Mouse (Mus musculus) midbrain, embryonic 15.5 days (tissue): ENCODE measurements around the gene Gcnt7. TPM values are rescaled to one million over a fixed set of nuclear protein-coding genes. Genes with fewer than 3 reads are reported as not detected.

Experiments used
- ATAC-seq: fragments of 200-750 bp; cut with Nextera tagmentation; replicated peaks from 2 replicates; pipeline ENCODE4 v1.8.0; 2017; ENCODE audit warnings: moderate TSS enrichment
- H3K27ac ChIP-seq: fragments of 300-500 bp; sonication (generic); 2 replicates; pipeline ENCODE4 v1.5.1; 2015; ENCODE audit warnings: mild to moderate bottlenecking, inconsistent platforms
- H3K27me3 ChIP-seq: fragments of 300-500 bp; sonication (generic); replicated peaks from 2 replicates; pipeline ENCODE4 v1.6.1; 2015; ENCODE audit warnings: inconsistent platforms
- H3K36me3 ChIP-seq: fragments of 300-500 bp; sonication (generic); replicated peaks from 2 replicates; pipeline ENCODE4 v1.6.1; 2015; ENCODE audit warnings: inconsistent platforms
- H3K4me1 ChIP-seq: fragments of 300-500 bp; sonication (generic); 2 replicates; pipeline ENCODE4 v1.6.1; 2015; ENCODE audit warnings: inconsistent platforms
- H3K4me2 ChIP-seq: fragments of 300-500 bp; sonication (generic); 2 replicates; pipeline ENCODE4 v1.6.1; 2015; ENCODE audit warnings: inconsistent platforms, mild to moderate bottlenecking, moderate library complexity
- H3K4me3 ChIP-seq: fragments of 300-500 bp; sonication (generic); 2 replicates; pipeline ENCODE4 v1.5.1; 2015; ENCODE audit warnings: mild to moderate bottlenecking, inconsistent platforms
- H3K9ac ChIP-seq: fragments of 300-500 bp; sonication (generic); 2 replicates; pipeline ENCODE4 v1.6.1; 2015; ENCODE audit warnings: mild to moderate bottlenecking, inconsistent platforms
- H3K9me3 ChIP-seq: fragments of 300-500 bp; sonication (generic); 2 replicates; pipeline ENCODE4 v1.6.1; 2016; ENCODE audit warnings: inconsistent platforms
- WGBS: fragments of 180-500 bp; shearing (Covaris S2); methylation state at CpG from one replicate; pipeline ENCODE4 v1.1.7; 2015; ENCODE audit warnings: mixed read lengths; 5-methylcytosine and 5-hydroxymethylcytosine counted together
- polyA plus RNA-seq: library from polyadenylated mRNA; unstranded; fragments of >200 nt; fragmentation: Nextera tagmentation; extraction: Ambion mirVana; gene quantifications from 2 replicates; pipeline ENCODE4 v1.2.1, GENCODE M21; 2015

Gene Gcnt7
- polyA plus RNA-seq, 1 experiment from 2014 or later, result 2.0 TPM

DNA sequence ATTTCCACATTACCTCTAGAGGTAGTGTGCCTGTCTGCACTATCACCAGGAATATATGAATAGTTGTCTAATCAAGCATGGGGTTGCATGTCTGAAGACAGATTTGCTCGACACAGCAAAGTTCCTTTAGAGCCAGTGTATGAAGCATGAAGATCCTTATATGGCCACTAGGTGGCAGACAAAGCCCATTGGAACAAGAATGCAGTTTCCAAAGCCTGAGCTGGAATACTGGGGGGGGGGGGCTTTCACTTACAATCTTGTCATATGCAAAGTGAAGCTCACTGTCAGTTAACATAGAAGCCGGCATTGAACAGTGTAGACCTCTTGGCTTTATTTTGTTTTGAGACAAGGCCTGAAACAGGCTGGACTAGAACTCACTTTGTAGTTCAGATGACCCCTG is 19.5 kb upstream of the Gcnt7 start:
- H3K4me1 ChIP-seq, result no peaks in the 10 kb centered on the region
- peak; percentile 54; the same call in 1 of the 2 replicates for ATAC-seq
- peaks cover 4% of the 10 kb centered on the region; the same call in 1 of the 2 replicates for H3K27me3 ChIP-seq
- no peak overlapping the region for H3K27ac ChIP-seq
- no peak overlapping the region for H3K4me2 ChIP-seq
- H3K9me3 ChIP-seq, result no peaks in the 10 kb centered on the region
- no peak overlapping the region for H3K4me3 ChIP-seq
- H3K9ac ChIP-seq, result no peak overlapping the region
- WGBS, result 4% methylated on average over 2 of the region's 2 CpGs
- no peaks in the 10 kb centered on the region for H3K36me3 ChIP-seq

- H3K4me1 ChIP-seq, result no peaks in the 10 kb centered on the region
- WGBS, result 28% methylated on average over 3 of the region's 3 CpGs
- no peak overlapping the region for H3K27ac ChIP-seq
- H3K36me3 ChIP-seq, result no peaks in the 10 kb centered on the region
- H3K9me3 ChIP-seq, result no peaks in the 10 kb centered on the region
- no peak for ATAC-seq
- H3K9ac ChIP-seq, result no peak overlapping the region
- peaks cover 4% of the 10 kb centered on the region; the same call in 1 of the 2 replicates for H3K27me3 ChIP-seq
- no peak overlapping the region for H3K4me3 ChIP-seq
- H3K4me2 ChIP-seq, result no peak overlapping the region
Measured at GRCm38 (mm10) chr2:172477350-172477749, 19.0 kb upstream of the Gcnt7 start.

GRCm38 (mm10) chr2:172476707-172477260 is 18.4 kb upstream of the Gcnt7 start:
- no peak overlapping the region for H3K27ac ChIP-seq
- H3K36me3 ChIP-seq, result no peaks in the 10 kb centered on the region
- no peak for ATAC-seq
- no peak overlapping the region for H3K4me3 ChIP-seq
- no peak overlapping the region for H3K9ac ChIP-seq
- H3K4me1 ChIP-seq, result no peaks in the 10 kb centered on the region
- 33% methylated on average over 10 of the region's 10 CpGs for WGBS
- no peak overlapping the region for H3K4me2 ChIP-seq
- peaks cover 4% of the 10 kb centered on the region; the same call in 1 of the 2 replicates for H3K27me3 ChIP-seq
- no peaks in the 10 kb centered on the region for H3K9me3 ChIP-seq

DNA sequence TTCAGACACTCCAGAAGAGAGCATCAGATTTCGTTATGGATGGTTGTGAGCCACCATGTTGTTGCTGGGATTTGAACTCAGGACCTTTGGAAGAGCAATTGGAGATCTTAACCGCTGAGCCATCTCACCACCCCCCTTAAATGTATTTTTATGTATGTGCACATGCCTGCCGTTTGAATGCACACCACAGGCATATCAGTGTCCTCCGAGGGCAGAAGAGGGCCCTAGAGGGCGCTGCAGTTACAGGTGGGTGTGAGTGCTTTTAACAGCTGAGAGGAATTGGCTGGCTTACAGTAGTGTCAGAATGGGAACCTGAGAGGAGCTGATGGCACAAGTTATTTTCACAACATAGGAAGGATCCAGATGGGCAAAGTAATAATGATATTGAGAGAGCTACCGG is 16.6 kb upstream of the Gcnt7 start:
- H3K9ac ChIP-seq, result no peak overlapping the region
- ATAC-seq, result no peak
- H3K4me1 ChIP-seq, result no peaks in the 10 kb centered on the region
- 35% methylated on average over 6 of the region's 6 CpGs for WGBS
- H3K27ac ChIP-seq, result no peak overlapping the region
- H3K9me3 ChIP-seq, result no peaks in the 10 kb centered on the region
- peaks cover 4% of the 10 kb centered on the region; the same call in 1 of the 2 replicates for H3K27me3 ChIP-seq
- no peak overlapping the region for H3K4me3 ChIP-seq
- H3K4me2 ChIP-seq, result no peak overlapping the region
- H3K36me3 ChIP-seq, result no peaks in the 10 kb centered on the region

- Histone ChIP-seq H3K27ac (no peak overlapping the region), H3K9ac (no peak overlapping the region), H3K4me3 (no peak overlapping the region), H3K36me3 (peaks cover 8% of the 10 kb centered on the region; the same call in 1 of the 2 replicates), H3K9me3 (no peaks in the 10 kb centered on the region), H3K4me1 (no peaks in the 10 kb centered on the region), H3K27me3 (peaks cover 4% of the 10 kb centered on the region; the same call in 1 of the 2 replicates), H3K4me2 (no peak overlapping the region)
- no peak for ATAC-seq
- 64% methylated on average over 8 of the region's 8 CpGs for WGBS
Measured at GRCm38 (mm10) chr2:172473591-172473990, 15.2 kb upstream of the Gcnt7 start.

DNA sequence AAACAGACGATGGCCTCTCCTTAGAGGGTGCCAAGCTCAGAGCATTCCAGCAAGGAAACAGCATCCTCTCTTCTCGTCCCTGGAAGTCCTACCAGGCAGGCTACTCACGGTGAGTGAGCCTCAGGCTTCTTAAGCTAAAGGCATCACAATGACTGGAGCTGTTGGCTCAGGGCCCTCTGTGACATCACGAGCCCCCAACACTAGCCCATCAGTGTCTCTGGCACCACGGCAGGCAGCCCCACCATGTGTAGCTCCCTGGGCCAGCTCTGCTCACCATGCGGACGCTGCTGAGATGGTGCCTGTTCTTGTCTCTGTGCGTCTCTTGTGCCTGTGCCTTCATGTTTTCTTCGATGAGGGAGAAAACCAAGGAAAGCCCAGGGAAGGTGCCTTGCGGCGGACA is 13.9 kb upstream of the Gcnt7 start, which contains the start of gene Fam209:
TSS of gene Fam209 (plus strand) at position 203 of the 400 bp plus-strand sequence.
- Histone ChIP-seq H3K27ac (no peak within 1 kb of the TSS), H3K9me3 (no peaks in the 10 kb centered on the region), H3K4me2 (no peak within 1 kb of the TSS), H3K27me3 (peaks cover 4% of the 10 kb centered on the region; the same call in 1 of the 2 replicates), H3K36me3 (peaks cover 10% of the 10 kb centered on the region; the same call in 1 of the 2 replicates), H3K4me1 (no peaks in the 10 kb centered on the region), H3K9ac (no peak within 1 kb of the TSS), H3K4me3 (no peak within 1 kb of the TSS)
- WGBS, result 88% methylated on average over 11 of the region's 11 CpGs
- ATAC-seq, result no peak

GRCm38 (mm10) chr2:172468346-172468819 is 10.0 kb upstream of the Gcnt7 start:
- Histone ChIP-seq H3K4me2 (no peak overlapping the region), H3K27me3 (no peaks in the 10 kb centered on the region), H3K27ac (no peak overlapping the region), H3K9ac (no peak overlapping the region), H3K36me3 (peaks cover 26% of the 10 kb centered on the region; the same call in 1 of the 2 replicates), H3K4me1 (no peaks in the 10 kb centered on the region), H3K9me3 (no peaks in the 10 kb centered on the region), H3K4me3 (no peak overlapping the region)
- no peak; the same call in 1 of the 2 replicates for ATAC-seq
- WGBS, result 84% methylated on average over 11 of the region's 11 CpGs

DNA sequence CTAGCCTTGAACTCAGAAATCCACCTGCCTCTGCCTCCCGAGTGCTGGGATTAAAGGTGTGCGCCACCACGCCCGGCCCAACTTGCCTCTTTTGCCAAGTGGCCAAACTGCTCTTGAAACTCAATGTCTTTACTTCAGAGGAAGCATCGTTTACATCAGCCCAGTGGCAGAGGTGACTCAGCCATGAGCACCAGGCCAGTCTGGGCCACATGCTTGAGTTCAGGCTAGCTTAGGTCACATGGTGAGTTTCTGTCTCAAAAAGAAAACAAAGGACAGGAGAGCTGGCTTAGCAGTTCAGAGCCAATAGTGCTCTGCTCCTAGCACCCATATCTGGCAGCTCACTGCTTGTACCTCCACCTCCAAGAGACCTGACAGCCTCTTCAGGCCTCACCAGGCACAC is 8.8 kb upstream of the Gcnt7 start:
- WGBS, result 93% methylated on average over 5 of the region's 5 CpGs
- peaks cover 31% of the 10 kb centered on the region; the same call in 1 of the 2 replicates for H3K36me3 ChIP-seq

DNA sequence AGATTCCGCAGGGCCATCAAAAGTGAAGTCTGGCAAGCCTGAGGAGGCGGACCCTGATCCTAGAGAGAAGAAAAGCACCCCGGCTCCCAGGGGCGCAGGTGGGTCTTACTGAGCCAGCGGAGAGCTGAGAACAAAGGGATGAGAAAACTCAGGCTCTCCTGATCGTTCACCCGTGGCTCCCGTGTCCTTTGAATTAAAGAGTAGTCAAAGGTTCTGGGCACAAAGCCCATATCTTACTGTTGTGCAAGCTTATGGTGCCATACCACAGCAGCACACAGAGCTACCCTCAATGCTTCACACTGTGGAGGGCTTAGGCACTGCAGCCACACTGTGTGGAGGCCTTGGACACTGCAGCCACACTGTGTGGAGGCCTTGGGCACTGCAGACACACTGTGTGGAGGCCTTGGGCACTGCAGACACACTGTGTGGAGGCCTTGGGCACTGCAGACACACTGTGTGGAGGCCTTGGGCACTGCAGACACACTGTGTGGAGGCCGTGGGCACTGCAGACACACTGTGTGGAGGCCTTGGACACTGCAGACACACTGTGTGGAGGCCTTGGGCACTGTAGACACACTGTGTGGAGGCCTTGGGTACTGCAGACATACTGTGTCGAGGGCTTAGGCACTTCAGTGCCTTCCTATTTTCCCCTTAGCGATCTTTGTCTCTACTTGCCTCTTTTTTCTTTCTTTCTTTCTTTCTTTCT is 8.2 kb upstream of the Gcnt7 start:
- no peak overlapping the region for H3K27ac ChIP-seq
- H3K4me1 ChIP-seq, result no peaks in the 10 kb centered on the region
- H3K27me3 ChIP-seq, result no peaks in the 10 kb centered on the region
- no peaks in the 10 kb centered on the region for H3K9me3 ChIP-seq
- H3K36me3 ChIP-seq, result peaks cover 31% of the 10 kb centered on the region; the same call in 1 of the 2 replicates
- H3K4me2 ChIP-seq, result no peak overlapping the region
- no peak overlapping the region for H3K9ac ChIP-seq
- WGBS, result 71% methylated on average over 11 of the region's 11 CpGs
- no peak for ATAC-seq
- H3K4me3 ChIP-seq, result no peak overlapping the region

More for the DNA sequence above, 8.8 kb upstream of the Gcnt7 start:
- no peak overlapping the region for H3K27ac ChIP-seq
- H3K9me3 ChIP-seq, result no peaks in the 10 kb centered on the region
- H3K27me3 ChIP-seq, result no peaks in the 10 kb centered on the region
- H3K4me2 ChIP-seq, result no peak overlapping the region
- no peak for ATAC-seq
- H3K9ac ChIP-seq, result no peak overlapping the region
- no peaks in the 10 kb centered on the region for H3K4me1 ChIP-seq
- no peak overlapping the region for H3K4me3 ChIP-seq

GRCm38 (mm10) chr2:172462813-172463212 is 4.4 kb upstream of the Gcnt7 start:
- WGBS, result 93% methylated on average over 4 of the region's 4 CpGs
- no peak overlapping the region for H3K9ac ChIP-seq
- no peak for ATAC-seq
- H3K4me3 ChIP-seq, result no peak overlapping the region
- H3K4me1 ChIP-seq, result no peaks in the 10 kb centered on the region
- H3K4me2 ChIP-seq, result no peak overlapping the region
- no peaks in the 10 kb centered on the region for H3K9me3 ChIP-seq
- H3K27ac ChIP-seq, result no peak overlapping the region
- H3K27me3 ChIP-seq, result no peaks in the 10 kb centered on the region
- peaks cover 20% of the 10 kb centered on the region; the same call in 1 of the 2 replicates for H3K36me3 ChIP-seq

DNA sequence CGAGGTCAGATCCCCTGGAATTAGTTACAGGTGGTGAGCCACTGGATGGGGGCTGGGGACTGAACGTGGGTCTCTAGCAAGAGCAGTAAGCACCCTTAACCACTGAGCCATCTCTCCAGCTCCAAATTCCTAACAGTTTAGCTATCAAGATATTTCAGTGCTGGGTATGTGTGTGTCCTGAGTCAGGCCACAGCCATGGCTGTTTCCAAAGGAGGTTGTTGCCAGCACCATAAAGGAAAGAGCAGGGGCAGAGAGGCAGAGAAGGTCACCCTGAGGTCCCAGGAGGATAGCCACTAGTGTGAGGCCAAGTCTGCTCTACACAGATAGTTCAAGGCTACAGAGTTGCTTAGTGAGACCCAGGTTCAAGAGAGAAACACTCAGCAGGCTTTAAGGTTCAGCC is 2.3 kb upstream of the Gcnt7 start:
- WGBS, result 87% methylated on average over 2 of the region's 2 CpGs
- no peaks in the 10 kb centered on the region for H3K27me3 ChIP-seq
- H3K4me3 ChIP-seq, result no peak overlapping the region
- H3K9ac ChIP-seq, result no peak overlapping the region
- no peak overlapping the region for H3K4me2 ChIP-seq
- H3K4me1 ChIP-seq, result no peaks in the 10 kb centered on the region
- no peak for ATAC-seq
- no peak overlapping the region for H3K27ac ChIP-seq
- H3K36me3 ChIP-seq, result 0 out of 2 replicates have a peak, but pooled peaks cover 9% of the 10 kb centered on the region
- no peaks in the 10 kb centered on the region for H3K9me3 ChIP-seq

DNA sequence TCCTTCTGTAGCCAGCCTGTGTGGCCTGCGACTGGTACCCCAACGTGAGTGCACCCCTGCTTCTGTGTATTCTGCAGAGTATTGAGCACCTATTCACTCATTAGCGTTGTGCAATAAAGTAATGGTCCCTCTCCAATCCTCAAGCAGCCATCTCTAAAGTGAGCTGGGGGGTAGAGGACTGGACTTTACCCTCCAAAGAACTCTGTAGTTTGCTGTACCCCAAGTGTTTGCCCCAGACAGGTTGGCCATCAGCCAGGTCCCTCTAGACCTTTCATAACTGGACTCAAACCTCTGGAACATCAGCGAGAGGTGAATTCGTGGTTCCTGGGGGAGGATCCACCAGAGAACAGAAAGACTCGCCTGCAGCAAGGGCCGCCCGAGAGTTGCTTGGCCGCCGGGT is 5.9 kb downstream of the Gcnt7 start:
- H3K36me3 ChIP-seq, result peaks cover 40% of the 10 kb centered on the region
- H3K9me3 ChIP-seq, result no peaks in the 10 kb centered on the region
- H3K4me3 ChIP-seq, result no peak overlapping the region
- H3K27me3 ChIP-seq, result no peaks in the 10 kb centered on the region
- no peaks in the 10 kb centered on the region for H3K4me1 ChIP-seq
- no peak overlapping the region for H3K27ac ChIP-seq
- H3K4me2 ChIP-seq, result no peak overlapping the region
- H3K9ac ChIP-seq, result no peak overlapping the region
- ATAC-seq, result no peak
- 93% methylated on average over 10 of the region's 10 CpGs for WGBS
